Mouse (Mus musculus): ENCODE results near the gene Grik3. TPM values are rescaled to one million over a fixed set of nuclear protein-coding genes. Genes with fewer than 3 reads are reported as not detected.

Gene Grik3
- total and polyA plus RNA-seq, 3 experiments = not detected

GRCm38 (mm10) chr4:125598677-125599076, 108.2 kb downstream of the Grik3 start:
- Histone ChIP-seq H3K4me1 (ENCODE audit: control insufficient read depth in 1 of 2, insufficient read depth in 2 of 2) (no peaks in the 10 kb centered on the region), H3K9me3 (replicated peaks; ENCODE audit: low read length) (no peaks in the 10 kb centered on the region), H3K4me3 (replicated peaks in 1 of 3; ENCODE audit: low read depth in 2 of 3, low read length in 2 of 3, poor library complexity in 1 of 3) (no peak overlapping the region), H3K79me2 (replicated peaks; ENCODE audit: control insufficient read depth, extremely low read depth, insufficient read depth, poor library complexity, severe bottlenecking) (no peaks in the 10 kb centered on the region), H3K36me3 (replicated peaks in 1 of 2; ENCODE audit: control insufficient read depth in 1 of 2, insufficient read depth in 1 of 2, low read length in 1 of 2) (no peaks in the 10 kb centered on the region), H3K27me3 (replicated peaks) (peaks cover 96% of the 10 kb centered on the region), H3K9ac (ENCODE audit: insufficient read depth, low read depth) (no peak overlapping the region), H3K27ac (ENCODE audit: insufficient read depth, low read depth) (no peak overlapping the region), H3K4me2 (ENCODE audit: insufficient read depth, low read depth, poor library complexity, severe bottlenecking) (no peak overlapping the region)
- in situ Hi-C loops (cut with MboI; ENCODE audit: low pct_ligation_motif_present, low pct_unique_long_range_greater_than_20kb, low sequenced_read_pairs) = no loop called here
- no peak for DNase-seq (ENCODE audit: extremely low read depth)
- TF ChIP-seq MAFK (IDR thresholded peaks at IDR 0.05; ENCODE audit: insufficient replicate concordance, low read length) = no peak
- no peak for TF ChIP-seq MAZ (IDR thresholded peaks at IDR 0.05; ENCODE audit: low read depth, low read length)
- no peak for TF ChIP-seq ZNF384 (IDR thresholded peaks at IDR 0.05; ENCODE audit: low read depth, low read length)
- no peak for TF ChIP-seq POLR2AphosphoS2 (IDR thresholded peaks at IDR 0.05; ENCODE audit: low read depth, low read length)
- TF ChIP-seq JUND (conservative IDR thresholded peaks at IDR 0.05; ENCODE audit: low read depth, low read length) = no peak
- TF ChIP-seq EP300 (IDR thresholded peaks at IDR 0.05; ENCODE audit: low read length) = no peak
- no peak for TF ChIP-seq CHD1 (IDR thresholded peaks at IDR 0.05; ENCODE audit: low read depth, low read length)
- no peak for TF ChIP-seq ZKSCAN1 (IDR thresholded peaks at IDR 0.05; ENCODE audit: borderline replicate concordance, low read depth, low read length)
- dilution Hi-C loops (cut with MboI; ENCODE audit: extremely low pct_ligation_motif_present, extremely low pct_unique_long_range_greater_than_20kb, low sequenced_read_pairs) = no loop called here

GRCm38 (mm10) chr4:125599510-125600005, 109.1 kb downstream of the Grik3 start:
- peaks cover 94% of the 10 kb centered on the region for H3K27me3 ChIP-seq (replicated peaks)
- in situ Hi-C loops (cut with MboI; ENCODE audit: low pct_ligation_motif_present, low pct_unique_long_range_greater_than_20kb, low sequenced_read_pairs) (no loop called here), dilution Hi-C loops (cut with MboI; ENCODE audit: extremely low pct_ligation_motif_present, extremely low pct_unique_long_range_greater_than_20kb, low sequenced_read_pairs) (no loop called here)
- H3K36me3 ChIP-seq (replicated peaks in 1 of 2; ENCODE audit: control insufficient read depth in 1 of 2, insufficient read depth in 1 of 2, low read length in 1 of 2) = no peaks in the 10 kb centered on the region
- no peak overlapping the region for H3K9ac ChIP-seq (ENCODE audit: insufficient read depth, low read depth)
- no peak for DNase-seq (ENCODE audit: extremely low read depth)
- no peaks in the 10 kb centered on the region for H3K4me1 ChIP-seq (ENCODE audit: control insufficient read depth in 1 of 2, insufficient read depth in 2 of 2)
- H3K27ac ChIP-seq (ENCODE audit: insufficient read depth, low read depth) = no peak overlapping the region
- TF ChIP-seq JUN (IDR thresholded peaks at IDR 0.05; ENCODE audit: insufficient read depth, low read depth, low read length) (no peak), TBP (conservative IDR thresholded peaks at IDR 0.05; ENCODE audit: low read depth, low read length) (no peak), NRF1 (IDR thresholded peaks at IDR 0.05; ENCODE audit: low read depth, low read length) (no peak), RAD21 (IDR thresholded peaks at IDR 0.05; ENCODE audit: low read depth, low read length) (no peak), SIN3A (IDR thresholded peaks at IDR 0.05; ENCODE audit: low read length) (no peak), POLR2A (IDR thresholded peaks at IDR 0.05; ENCODE audit: low read depth, low read length) (no peak), IRF4 (IDR thresholded peaks at IDR 0.05; ENCODE audit: low read depth, low read length) (no peak), MAFK (IDR thresholded peaks at IDR 0.05; ENCODE audit: insufficient replicate concordance, low read length) (no peak), CTCF (conservative IDR thresholded peaks at IDR 0.05 in 1 of 2, IDR thresholded peaks at IDR 0.05 in 1 of 2; ENCODE audit: low read depth in 2 of 2, low read length in 2 of 2) (no peak), GABPA (IDR thresholded peaks at IDR 0.05; ENCODE audit: insufficient replicate concordance, low read depth, low read length) (no peak), ETS1 (conservative IDR thresholded peaks at IDR 0.05; ENCODE audit: low read depth, low read length) (no peak), CHD2 (IDR thresholded peaks at IDR 0.05; ENCODE audit: low read length) (no peak), ZNF384 (IDR thresholded peaks at IDR 0.05; ENCODE audit: low read depth, low read length) (no peak), POLR2AphosphoS2 (IDR thresholded peaks at IDR 0.05; ENCODE audit: low read depth, low read length) (no peak), MXI1 (IDR thresholded peaks at IDR 0.05; ENCODE audit: low read depth, low read length) (no peak), MEF2A (IDR thresholded peaks at IDR 0.05; ENCODE audit: borderline replicate concordance, low read depth, low read length) (no peak)
- no peak overlapping the region for H3K4me2 ChIP-seq (ENCODE audit: insufficient read depth, low read depth, poor library complexity, severe bottlenecking)
- H3K4me3 ChIP-seq (replicated peaks in 1 of 3; ENCODE audit: low read depth in 2 of 3, low read length in 2 of 3, poor library complexity in 1 of 3) = no peak overlapping the region
- H3K79me2 ChIP-seq (replicated peaks; ENCODE audit: control insufficient read depth, extremely low read depth, insufficient read depth, poor library complexity, severe bottlenecking) = no peaks in the 10 kb centered on the region
- H3K9me3 ChIP-seq (replicated peaks; ENCODE audit: low read length) = no peaks in the 10 kb centered on the region

Measured in CH12.LX (cell line).